Mouse (Mus musculus) stomach, postnatal 0 days (tissue): ENCODE results near the gene Scnn1b. TPM values are rescaled to one million over a fixed set of nuclear protein-coding genes. Genes with fewer than 3 reads are reported as not detected.

Experiments
- ATAC-seq: fragments of 200-750 bp; cut with Nextera tagmentation; 2 replicates; pipeline ENCODE4 v1.8.0; 2017; ENCODE audit not compliant: low FRiP score, low TSS enrichment
- DNase-seq: peaks from one replicate; pipeline ENCODE4 v3.0.0-alpha.2; 2016; ENCODE audit warnings: low spot score
- H3K27ac ChIP-seq: fragments of 300-500 bp; sonication (generic); replicated peaks from 2 replicates; pipeline ENCODE4 v1.5.1; 2014; ENCODE audit warnings: mild to moderate bottlenecking, control low read depth
- H3K27me3 ChIP-seq: fragments of 300-500 bp; sonication (generic); 2 replicates; pipeline ENCODE4 v1.6.1; 2014; ENCODE audit warnings: low read length; ENCODE audit not compliant: control insufficient read depth, insufficient read depth
- H3K36me3 ChIP-seq: fragments of 300-500 bp; sonication (generic); 2 replicates; pipeline ENCODE4 v1.6.1; 2014; ENCODE audit warnings: low read length, mixed read lengths; ENCODE audit not compliant: control insufficient read depth, insufficient read depth
- H3K4me1 ChIP-seq: fragments of 300-500 bp; sonication (generic); replicated peaks from 2 replicates; pipeline ENCODE4 v1.6.1; 2014; ENCODE audit warnings: antibody characterized with exemption; ENCODE audit not compliant: control insufficient read depth, insufficient read depth
- H3K4me2 ChIP-seq: fragments of 300-500 bp; sonication (generic); replicated peaks from 2 replicates; pipeline ENCODE4 v1.6.1; 2014; ENCODE audit warnings: low read depth, mild to moderate bottlenecking, control low read depth, moderate library complexity
- H3K4me3 ChIP-seq: fragments of 300-500 bp; sonication (generic); 2 replicates; pipeline ENCODE4 v1.5.1; 2014; ENCODE audit warnings: low read depth, low read length, control low read depth
- H3K9ac ChIP-seq: fragments of 300-500 bp; sonication (generic); 2 replicates; pipeline ENCODE4 v1.6.1; 2014; ENCODE audit warnings: mild to moderate bottlenecking, low read length, control low read depth, mixed read lengths
- H3K9me3 ChIP-seq: fragments of 300-500 bp; sonication (generic); 2 replicates; pipeline ENCODE4 v1.6.1; 2016; ENCODE audit warnings: low read length; ENCODE audit not compliant: control insufficient read depth
- CTCF ChIP-seq: IDR thresholded peaks from 2 replicates; pipeline ENCODE4 v1.5.1; 2016; ENCODE audit warnings: antibody characterized with exemption, low read depth, mild to moderate bottlenecking, moderate library complexity
- EP300 ChIP-seq: optimal IDR thresholded peaks from 2 replicates; pipeline ENCODE3; 2016; ENCODE audit warnings: antibody characterized with exemption
- WGBS: fragments of 180-500 bp; shearing (Covaris S2); extraction: QIAGEN DNeasy Blood & Tissue Kit; methylation state at CpG from one replicate; pipeline ENCODE4 v1.1.7; 2014; 5-methylcytosine and 5-hydroxymethylcytosine counted together
- polyA plus RNA-seq: library from polyadenylated mRNA; unstranded; fragments of >200 nt; fragmentation: Nextera tagmentation; extraction: Ambion mirVana; gene quantifications from 2 replicates; pipeline ENCODE4 v1.2.1, GENCODE M21; 2015

Scnn1b gene
- polyA plus RNA-seq, 1 experiment from 2014 or later, result 10.1 TPM

DNA sequence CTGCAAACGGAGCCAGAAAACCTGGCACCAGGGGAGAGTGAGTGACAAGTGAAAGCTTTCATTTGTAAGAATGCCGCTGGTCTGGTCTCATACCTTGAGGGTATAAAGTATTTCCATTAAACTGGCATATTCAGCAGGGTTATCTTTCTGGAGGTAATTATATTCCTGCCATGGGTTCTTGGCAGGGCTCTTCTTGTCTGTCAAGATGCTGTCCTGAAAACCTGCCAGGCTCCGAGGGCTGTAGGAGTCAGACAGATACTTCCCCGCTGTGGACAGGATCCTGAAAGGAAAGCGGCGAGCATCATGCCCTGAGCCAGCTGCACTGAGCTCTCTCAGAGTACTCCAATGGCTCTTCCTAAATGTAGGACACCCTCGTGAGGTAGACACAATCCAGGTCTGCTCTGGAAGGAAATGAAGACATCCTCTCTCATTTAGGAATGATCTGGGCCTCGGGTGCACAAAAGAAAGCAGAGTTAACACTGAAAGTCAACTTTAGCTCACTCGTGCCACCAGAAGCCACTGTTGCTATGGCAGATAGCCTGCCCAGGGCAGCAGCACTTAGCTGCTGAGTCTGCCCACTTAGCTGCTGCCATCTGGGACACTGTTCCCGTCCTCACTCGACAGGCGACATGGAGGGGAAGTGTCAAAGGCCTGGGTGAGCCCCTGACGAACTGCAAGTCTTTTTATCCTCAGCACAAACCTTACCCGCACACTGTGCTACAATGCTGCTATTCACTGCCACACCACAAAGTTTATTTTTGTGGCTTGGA, 72.2 kb downstream of the Scnn1b start:
- H3K4me1 ChIP-seq, result no peaks in the 10 kb centered on the region
- ATAC-seq (no peak), DNase-seq (no peak)
- peaks cover under 1% of the 10 kb centered on the region; the same call in 1 of the 2 replicates for H3K36me3 ChIP-seq
- no peaks in the 10 kb centered on the region for H3K9me3 ChIP-seq
- no peak overlapping the region for H3K27ac ChIP-seq
- H3K27me3 ChIP-seq, result no peaks in the 10 kb centered on the region
- no peak overlapping the region for H3K4me2 ChIP-seq
- 69% methylated on average over 14 of the region's 14 CpGs for WGBS
- H3K9ac ChIP-seq, result no peak overlapping the region
- TF ChIP-seq CTCF (no peak), EP300 (no peak)
- no peak overlapping the region for H3K4me3 ChIP-seq

DNA sequence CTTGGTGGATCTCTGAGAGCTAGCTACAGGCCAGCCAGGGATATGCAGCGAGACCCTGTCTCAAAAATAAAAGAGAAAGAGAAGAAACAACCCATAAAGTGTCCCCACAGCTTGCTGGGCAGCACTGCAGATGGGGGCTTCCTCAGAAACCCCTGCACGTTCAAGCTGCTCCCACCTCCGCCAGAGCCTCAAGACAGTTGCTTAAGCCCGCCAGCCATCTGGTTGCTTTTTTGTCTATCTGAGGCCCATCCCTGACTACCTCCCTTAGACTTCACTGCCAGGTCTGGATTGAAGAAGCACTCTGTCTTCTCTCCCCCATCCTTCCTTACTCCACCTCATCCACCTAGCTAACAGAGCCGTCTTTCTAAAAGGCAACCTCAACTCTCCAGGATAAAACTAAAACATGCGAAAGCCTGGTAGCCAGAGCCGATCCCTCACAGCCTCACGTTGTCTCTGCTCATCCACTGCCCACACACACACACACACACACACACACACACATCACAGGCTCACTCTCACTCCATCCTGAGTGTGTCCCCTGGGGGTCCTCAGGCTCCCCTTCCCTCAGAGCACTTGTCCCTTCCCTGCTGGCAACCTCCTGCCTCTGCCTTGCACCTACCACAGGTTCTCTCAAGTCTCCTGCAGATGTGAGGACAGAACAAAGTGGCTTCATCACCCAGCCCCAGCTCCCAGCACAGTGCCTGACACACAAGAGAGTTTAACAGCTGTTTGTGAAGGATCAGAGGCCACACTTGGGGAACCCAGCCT, 73.5 kb downstream of the Scnn1b start:
- no peak overlapping the region for H3K4me3 ChIP-seq
- peaks cover 5% of the 10 kb centered on the region; the same call in 1 of the 2 replicates for H3K36me3 ChIP-seq
- TF ChIP-seq CTCF (no peak), EP300 (no peak)
- WGBS, result 84% methylated on average over 8 of the region's 8 CpGs
- H3K9me3 ChIP-seq, result no peaks in the 10 kb centered on the region
- H3K27ac ChIP-seq, result no peak overlapping the region
- H3K4me1 ChIP-seq, result no peaks in the 10 kb centered on the region
- DNase-seq (no peak), ATAC-seq (no peak)
- no peak overlapping the region for H3K9ac ChIP-seq
- no peak overlapping the region for H3K4me2 ChIP-seq
- H3K27me3 ChIP-seq, result no peaks in the 10 kb centered on the region

DNA sequence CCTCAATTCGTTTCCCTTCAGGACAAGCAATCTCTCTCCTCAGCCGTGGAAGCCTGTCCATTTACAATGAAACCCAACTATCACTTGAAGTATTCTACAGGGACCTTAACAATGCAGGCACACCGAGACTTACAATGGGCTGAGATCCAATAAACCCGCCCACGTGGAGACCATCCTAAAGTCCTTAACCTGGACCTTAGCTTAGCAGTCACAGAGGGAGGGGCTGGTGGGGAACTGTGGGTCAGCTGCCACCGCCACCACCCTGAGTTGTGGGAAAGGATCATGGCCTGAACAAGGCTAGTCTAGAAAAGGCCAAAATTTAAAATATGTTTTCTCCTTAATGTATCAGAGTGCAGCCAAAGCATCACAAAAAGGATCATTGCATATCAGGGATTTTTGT, 74.4 kb downstream of the Scnn1b start:
- TF ChIP-seq EP300, result no peak
- TF ChIP-seq CTCF, result no peak
- peaks cover 5% of the 10 kb centered on the region; the same call in 1 of the 2 replicates for H3K36me3 ChIP-seq
- ATAC-seq (no peak), DNase-seq (no peak)
- no peak overlapping the region for H3K4me3 ChIP-seq
- no peaks in the 10 kb centered on the region for H3K27me3 ChIP-seq
- H3K9me3 ChIP-seq, result no peaks in the 10 kb centered on the region
- 70% methylated on average over 6 of the region's 6 CpGs for WGBS
- H3K4me2 ChIP-seq, result no peak overlapping the region
- no peak overlapping the region for H3K27ac ChIP-seq
- H3K4me1 ChIP-seq, result no peaks in the 10 kb centered on the region
- H3K9ac ChIP-seq, result no peak overlapping the region

DNA sequence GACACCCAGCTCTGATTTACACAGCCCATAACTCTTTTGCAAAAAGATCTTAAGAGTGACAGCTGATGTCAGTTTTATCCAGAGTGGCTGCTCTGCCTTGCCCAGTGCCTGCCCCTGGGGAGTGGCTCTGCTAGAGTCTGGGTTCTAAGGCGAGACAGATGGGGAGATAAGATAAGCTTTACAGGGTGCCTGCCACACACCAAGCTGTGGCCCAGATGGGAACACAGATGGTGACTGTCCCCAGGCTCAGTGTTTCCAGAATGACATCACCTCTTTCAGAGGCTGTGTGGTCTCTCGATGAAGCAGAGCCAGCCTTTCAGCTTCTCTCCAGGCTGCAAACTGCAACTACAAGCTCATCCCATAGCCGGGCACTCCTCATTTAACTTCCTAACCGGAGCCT, 74.9 kb downstream of the Scnn1b start:
- Histone ChIP-seq H3K4me1 (no peaks in the 10 kb centered on the region), H3K9me3 (no peaks in the 10 kb centered on the region), H3K9ac (no peak overlapping the region), H3K36me3 (peaks cover 5% of the 10 kb centered on the region; the same call in 1 of the 2 replicates), H3K27ac (no peak overlapping the region), H3K27me3 (no peaks in the 10 kb centered on the region), H3K4me3 (no peak overlapping the region), H3K4me2 (no peak overlapping the region)
- TF ChIP-seq EP300 (no peak), CTCF (no peak)
- 37% methylated on average over 4 of the region's 4 CpGs for WGBS
- ATAC-seq (no peak), DNase-seq (no peak)

- Histone ChIP-seq H3K9ac (no peak overlapping the region), H3K36me3 (peaks cover 5% of the 10 kb centered on the region; the same call in 1 of the 2 replicates), H3K4me3 (no peak overlapping the region), H3K4me2 (no peak overlapping the region), H3K4me1 (no peaks in the 10 kb centered on the region), H3K27ac (no peak overlapping the region), H3K27me3 (no peaks in the 10 kb centered on the region), H3K9me3 (no peaks in the 10 kb centered on the region)
- DNase-seq (no peak), ATAC-seq (no peak)
- WGBS, result 81% methylated on average over 3 of the region's 3 CpGs
- no peak for TF ChIP-seq EP300
- TF ChIP-seq CTCF, result no peak
These were observed 76.2 kb downstream of the Scnn1b start for GRCm38 (mm10) chr7:121941016-121941415.

DNA sequence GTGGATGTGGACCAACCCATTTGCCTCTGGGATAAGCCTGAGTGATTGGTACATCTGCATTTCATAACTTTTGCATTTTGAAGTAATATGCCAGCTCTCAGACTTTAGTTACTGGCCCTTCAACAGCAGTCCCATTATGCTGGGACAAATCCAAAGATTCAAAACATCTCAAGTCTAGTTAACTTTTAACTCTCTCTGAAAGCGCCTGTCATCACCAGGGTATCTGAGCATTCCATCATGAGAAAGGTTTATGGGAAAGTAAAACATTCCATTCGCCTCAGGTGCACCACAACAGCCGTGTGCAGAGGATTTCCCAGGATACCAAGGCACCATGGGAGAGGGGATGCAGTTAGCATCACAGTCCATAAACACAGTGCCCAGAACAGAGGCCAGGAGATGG, 76.8 kb downstream of the Scnn1b start:
- WGBS, result 68% methylated on average over 3 of the region's 3 CpGs
- no peak for ATAC-seq
- peaks cover 5% of the 10 kb centered on the region; the same call in 1 of the 2 replicates for H3K36me3 ChIP-seq
- no peaks in the 10 kb centered on the region for H3K9me3 ChIP-seq
- H3K4me2 ChIP-seq, result no peak overlapping the region
- no peak overlapping the region for H3K27ac ChIP-seq
- no peak for DNase-seq
- no peak overlapping the region for H3K9ac ChIP-seq
- H3K4me1 ChIP-seq, result no peaks in the 10 kb centered on the region
- no peaks in the 10 kb centered on the region for H3K27me3 ChIP-seq
- no peak overlapping the region for H3K4me3 ChIP-seq
- TF ChIP-seq EP300 (no peak), CTCF (no peak)
